Mouse (Mus musculus): ENCODE results near the gene Qk. TPM values are rescaled to one million over a fixed set of nuclear protein-coding genes. Genes with fewer than 3 reads are reported as not detected.
A peak's percentile ranks its signal among the peaks of the same experiment; 100 is the strongest.

Qk gene
- polyA plus RNA-seq, 1 experiment from 2014 or later = 9.1 TPM

GRCm38 (mm10) chr17:10338286-10338685 lies 18.6 kb upstream of the Qk start:
- Histone ChIP-seq H3K9ac (no peak overlapping the region), H3K36me3 (no peaks in the 10 kb centered on the region), H3K4me2 (no peak overlapping the region), H3K4me1 (replicated peaks) (peaks cover 6% of the 10 kb centered on the region; the same call in 1 of the 2 replicates), H3K4me3 (replicated peaks) (no peak overlapping the region), H3K27me3 (peaks cover 40% of the 10 kb centered on the region), H3K27ac (no peak overlapping the region), H3K9me3 (replicated peaks) (no peaks in the 10 kb centered on the region)
- no peak for ATAC-seq (ENCODE audit: low read depth)
- no peak for DNase-seq
- 72% methylated on average over 10 of the region's 10 CpGs for WGBS (ENCODE audit: insufficient replicate concordance)

GRCm38 (mm10) chr17:10336558-10336957 lies 16.9 kb upstream of the Qk start:
- no peaks in the 10 kb centered on the region for H3K9me3 ChIP-seq (replicated peaks)
- ATAC-seq (ENCODE audit: low read depth) (no peak), DNase-seq (no peak)
- no peak overlapping the region for H3K27ac ChIP-seq
- no peaks in the 10 kb centered on the region for H3K36me3 ChIP-seq
- peaks cover 41% of the 10 kb centered on the region for H3K27me3 ChIP-seq
- H3K4me1 ChIP-seq (replicated peaks) = peaks cover 4% of the 10 kb centered on the region; the same call in 1 of the 2 replicates
- no peak overlapping the region for H3K4me2 ChIP-seq
- WGBS (ENCODE audit: insufficient replicate concordance) = 77% methylated on average over 12 of the region's 12 CpGs
- H3K4me3 ChIP-seq (replicated peaks) = no peak overlapping the region
- H3K9ac ChIP-seq = no peak overlapping the region

- Histone ChIP-seq H3K27me3 (peaks cover 41% of the 10 kb centered on the region), H3K4me1 (replicated peaks) (peaks cover 4% of the 10 kb centered on the region; the same call in 1 of the 2 replicates), H3K9me3 (replicated peaks) (no peaks in the 10 kb centered on the region), H3K4me2 (peak overlapping the region; percentile 61), H3K4me3 (replicated peaks) (peak overlapping the region; percentile 47), H3K27ac (no peak overlapping the region), H3K9ac (0 out of 2 replicates have a peak overlapping the region, but pooled peaks have one; percentile 17), H3K36me3 (no peaks in the 10 kb centered on the region)
- DNase-seq (no peak), ATAC-seq (ENCODE audit: low read depth) (no peak)
- 23% methylated on average over 16 of the region's 16 CpGs for WGBS (ENCODE audit: insufficient replicate concordance)
Observed at GRCm38 (mm10) chr17:10335809-10336499, 16.3 kb upstream of the Qk start.

GRCm38 (mm10) chr17:10334957-10335690 lies 15.5 kb upstream of the Qk start:
- Histone ChIP-seq H3K9me3 (replicated peaks) (no peaks in the 10 kb centered on the region), H3K36me3 (no peaks in the 10 kb centered on the region), H3K27me3 (peaks cover 41% of the 10 kb centered on the region), H3K27ac (no peak overlapping the region), H3K4me3 (replicated peaks) (peak overlapping the region; percentile 47), H3K4me1 (replicated peaks) (peaks cover 6% of the 10 kb centered on the region; the same call in 1 of the 2 replicates), H3K9ac (0 out of 2 replicates have a peak overlapping the region, but pooled peaks have one; percentile 17), H3K4me2 (peak overlapping the region; percentile 61)
- ATAC-seq (ENCODE audit: low read depth) (peak; percentile 43; the same call in 1 of the 2 replicates), DNase-seq (no peak)
- 2% methylated on average over 31 of the region's 31 CpGs for WGBS (ENCODE audit: insufficient replicate concordance)

GRCm38 (mm10) chr17:10334481-10334880 lies 14.8 kb upstream of the Qk start:
- no peak overlapping the region; the same call in 1 of the 2 replicates for H3K4me3 ChIP-seq (replicated peaks)
- H3K4me1 ChIP-seq (replicated peaks) = peaks cover 10% of the 10 kb centered on the region; the same call in 1 of the 2 replicates
- no peak overlapping the region for H3K9ac ChIP-seq
- no peak overlapping the region for H3K27ac ChIP-seq
- no peaks in the 10 kb centered on the region for H3K36me3 ChIP-seq
- no peak for ATAC-seq (ENCODE audit: low read depth)
- H3K4me2 ChIP-seq = peak overlapping the region; percentile 61
- peaks cover 41% of the 10 kb centered on the region for H3K27me3 ChIP-seq
- WGBS (ENCODE audit: insufficient replicate concordance) = 30% methylated on average over 1 of the region's 1 CpGs
- no peak for DNase-seq
- H3K9me3 ChIP-seq (replicated peaks) = no peaks in the 10 kb centered on the region

GRCm38 (mm10) chr17:10333321-10333720 lies 13.7 kb upstream of the Qk start:
- no peaks in the 10 kb centered on the region for H3K9me3 ChIP-seq (replicated peaks)
- H3K4me2 ChIP-seq = no peak overlapping the region
- no peak for DNase-seq
- peaks cover 16% of the 10 kb centered on the region; the same call in 1 of the 2 replicates for H3K4me1 ChIP-seq (replicated peaks)
- 74% methylated on average over 8 of the region's 8 CpGs for WGBS (ENCODE audit: insufficient replicate concordance)
- no peak overlapping the region for H3K4me3 ChIP-seq (replicated peaks)
- H3K27ac ChIP-seq = no peak overlapping the region
- H3K9ac ChIP-seq = no peak overlapping the region
- peaks cover 41% of the 10 kb centered on the region for H3K27me3 ChIP-seq
- ATAC-seq (ENCODE audit: low read depth) = no peak
- H3K36me3 ChIP-seq = no peaks in the 10 kb centered on the region

GRCm38 (mm10) chr17:10332127-10332526 lies 12.5 kb upstream of the Qk start:
- H3K4me3 ChIP-seq (replicated peaks) = no peak overlapping the region
- no peak overlapping the region for H3K9ac ChIP-seq
- peaks cover 16% of the 10 kb centered on the region; the same call in 1 of the 2 replicates for H3K4me1 ChIP-seq (replicated peaks)
- H3K9me3 ChIP-seq (replicated peaks) = no peaks in the 10 kb centered on the region
- H3K4me2 ChIP-seq = no peak overlapping the region
- H3K36me3 ChIP-seq = no peaks in the 10 kb centered on the region
- WGBS (ENCODE audit: insufficient replicate concordance) = 57% methylated on average over 3 of the region's 3 CpGs
- H3K27ac ChIP-seq = no peak overlapping the region
- ATAC-seq (ENCODE audit: low read depth) (no peak), DNase-seq (no peak)
- peaks cover 39% of the 10 kb centered on the region for H3K27me3 ChIP-seq

- Histone ChIP-seq H3K36me3 (no peaks in the 10 kb centered on the region), H3K4me2 (no peak overlapping the region), H3K4me3 (replicated peaks) (no peak overlapping the region), H3K9ac (no peak overlapping the region), H3K9me3 (replicated peaks) (no peaks in the 10 kb centered on the region), H3K4me1 (replicated peaks) (peaks cover 17% of the 10 kb centered on the region), H3K27ac (peak overlapping the region; percentile 34), H3K27me3 (peaks cover 13% of the 10 kb centered on the region)
- 56% methylated on average over 5 of the region's 5 CpGs for WGBS (ENCODE audit: insufficient replicate concordance)
- DNase-seq (no peak), ATAC-seq (ENCODE audit: low read depth) (no peak)
Observed at GRCm38 (mm10) chr17:10329461-10329860, 9.8 kb upstream of the Qk start.

- Histone ChIP-seq H3K4me1 (replicated peaks) (peaks cover 17% of the 10 kb centered on the region), H3K27me3 (peaks cover 4% of the 10 kb centered on the region; the same call in 1 of the 2 replicates), H3K9ac (no peak overlapping the region), H3K36me3 (no peaks in the 10 kb centered on the region), H3K9me3 (replicated peaks) (no peaks in the 10 kb centered on the region), H3K4me3 (replicated peaks) (no peak overlapping the region), H3K4me2 (no peak overlapping the region), H3K27ac (no peak overlapping the region)
- ATAC-seq (ENCODE audit: low read depth) = no peak
- no peak for DNase-seq
- WGBS (ENCODE audit: insufficient replicate concordance) = 70% methylated on average over 9 of the region's 9 CpGs
Observed at GRCm38 (mm10) chr17:10328544-10329100, 9.0 kb upstream of the Qk start.

GRCm38 (mm10) chr17:10327584-10328210 lies 8.0 kb upstream of the Qk start:
- Histone ChIP-seq H3K36me3 (no peaks in the 10 kb centered on the region), H3K4me2 (no peak overlapping the region), H3K27ac (no peak overlapping the region), H3K4me1 (replicated peaks) (peaks cover 17% of the 10 kb centered on the region), H3K9me3 (replicated peaks) (no peaks in the 10 kb centered on the region), H3K27me3 (no peaks in the 10 kb centered on the region), H3K4me3 (replicated peaks) (no peak overlapping the region), H3K9ac (no peak overlapping the region)
- WGBS (ENCODE audit: insufficient replicate concordance) = 62% methylated on average over 5 of the region's 5 CpGs
- no peak for DNase-seq
- no peak for ATAC-seq (ENCODE audit: low read depth)

GRCm38 (mm10) chr17:10326596-10327045 lies 7.0 kb upstream of the Qk start:
- no peak overlapping the region for H3K9ac ChIP-seq
- no peak overlapping the region for H3K4me3 ChIP-seq (replicated peaks)
- peaks cover 22% of the 10 kb centered on the region for H3K4me1 ChIP-seq (replicated peaks)
- no peaks in the 10 kb centered on the region for H3K27me3 ChIP-seq
- no peak overlapping the region for H3K27ac ChIP-seq
- 44% methylated on average over 3 of the region's 3 CpGs for WGBS (ENCODE audit: insufficient replicate concordance)
- DNase-seq = no peak
- H3K9me3 ChIP-seq (replicated peaks) = no peaks in the 10 kb centered on the region
- no peaks in the 10 kb centered on the region for H3K36me3 ChIP-seq
- no peak overlapping the region for H3K4me2 ChIP-seq
- ATAC-seq (ENCODE audit: low read depth) = 0 out of 2 replicates have a peak, but pooled peaks have one; percentile 44
